Mouse (Mus musculus): ENCODE measurements at regions not wholly inside any gene's neighbourhood (a gene's known extent, or its start where the extent isn't known, plus 50 kb on each side); places are given as distances from the start of the nearest gene placed in this dataset.
A peak's percentile ranks its signal among the peaks of the same experiment; 100 is the strongest.
"Not testable (repeated sequence)": the region's sequence is repeated elsewhere in the genome, so short reads cannot be mapped to it uniquely, and the experiment has no call there.

DNA sequence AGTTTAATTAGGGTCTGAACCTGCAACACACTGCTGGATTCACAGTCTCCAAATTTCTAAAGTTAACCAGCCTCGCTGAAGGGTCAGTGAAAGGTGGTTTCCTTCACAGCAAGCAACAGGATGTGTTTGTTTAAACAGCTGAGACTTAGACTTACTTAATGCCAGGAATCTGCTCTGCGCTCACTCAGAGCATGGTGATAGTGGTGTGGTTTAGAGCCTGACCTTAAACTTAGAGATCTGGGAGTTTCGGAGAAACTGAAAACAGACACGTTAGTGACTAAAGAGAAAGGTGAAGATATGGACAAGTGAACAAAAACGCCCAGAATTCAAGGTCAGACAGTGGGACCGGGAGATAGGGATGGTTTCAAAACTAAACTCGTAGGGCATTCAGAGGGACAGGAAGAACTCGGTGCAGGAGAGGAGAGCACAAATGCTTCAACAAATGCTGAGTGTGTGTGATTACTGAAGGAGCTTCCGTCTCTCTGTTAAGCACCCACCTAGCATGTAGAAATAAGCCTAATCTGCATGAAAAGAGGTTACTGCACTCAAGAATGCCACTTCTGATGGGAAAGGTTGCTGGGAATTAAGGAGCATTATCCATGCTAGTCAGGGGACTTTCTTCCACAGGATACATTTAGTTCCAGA, 97.2 kb upstream of the Ifngr1 start:
- peak; percentile 35 to 59 for DNase-seq

DNA sequence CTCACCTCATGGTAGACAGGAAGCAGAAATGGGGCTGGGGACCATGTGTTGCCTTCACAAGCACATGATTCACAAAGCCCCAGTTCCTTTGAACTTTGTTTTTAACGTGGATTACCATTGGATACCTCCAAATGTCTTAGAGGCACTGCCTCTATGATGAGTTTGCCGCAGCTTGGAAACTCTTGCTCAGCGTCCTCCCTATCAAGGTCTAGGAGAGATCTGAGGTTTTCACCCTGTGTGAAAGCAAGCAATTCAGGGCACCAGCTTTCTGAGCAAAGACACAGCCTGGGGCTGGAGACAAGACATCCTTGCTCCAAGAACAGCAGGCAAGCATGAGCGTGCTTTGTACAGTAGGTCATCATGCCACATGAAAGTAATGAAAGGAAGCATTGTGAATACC, 93.6 kb upstream of the Ifngr1 start:
- DNase-seq: no peak

DNA sequence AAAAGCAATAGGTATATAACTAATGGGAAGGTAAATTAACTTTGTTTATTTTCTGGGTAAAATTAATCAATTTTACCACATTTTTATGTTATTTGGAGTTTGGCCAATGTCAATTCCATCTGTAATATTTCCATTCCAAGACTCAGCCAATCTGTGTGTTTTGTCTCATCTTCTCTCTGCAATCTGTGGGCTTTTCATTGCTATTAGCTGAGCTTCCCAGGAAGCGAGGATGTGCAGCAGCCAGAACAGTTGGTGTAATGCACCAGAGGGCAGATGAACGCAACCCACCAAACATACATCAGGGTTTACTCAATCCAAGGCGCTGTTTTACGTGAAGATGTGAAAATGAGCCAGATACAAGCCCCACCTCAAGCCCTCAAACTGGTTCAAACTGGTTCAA, 88.9 kb upstream of the Ifngr1 start:
- DNase-seq: no peak

DNA sequence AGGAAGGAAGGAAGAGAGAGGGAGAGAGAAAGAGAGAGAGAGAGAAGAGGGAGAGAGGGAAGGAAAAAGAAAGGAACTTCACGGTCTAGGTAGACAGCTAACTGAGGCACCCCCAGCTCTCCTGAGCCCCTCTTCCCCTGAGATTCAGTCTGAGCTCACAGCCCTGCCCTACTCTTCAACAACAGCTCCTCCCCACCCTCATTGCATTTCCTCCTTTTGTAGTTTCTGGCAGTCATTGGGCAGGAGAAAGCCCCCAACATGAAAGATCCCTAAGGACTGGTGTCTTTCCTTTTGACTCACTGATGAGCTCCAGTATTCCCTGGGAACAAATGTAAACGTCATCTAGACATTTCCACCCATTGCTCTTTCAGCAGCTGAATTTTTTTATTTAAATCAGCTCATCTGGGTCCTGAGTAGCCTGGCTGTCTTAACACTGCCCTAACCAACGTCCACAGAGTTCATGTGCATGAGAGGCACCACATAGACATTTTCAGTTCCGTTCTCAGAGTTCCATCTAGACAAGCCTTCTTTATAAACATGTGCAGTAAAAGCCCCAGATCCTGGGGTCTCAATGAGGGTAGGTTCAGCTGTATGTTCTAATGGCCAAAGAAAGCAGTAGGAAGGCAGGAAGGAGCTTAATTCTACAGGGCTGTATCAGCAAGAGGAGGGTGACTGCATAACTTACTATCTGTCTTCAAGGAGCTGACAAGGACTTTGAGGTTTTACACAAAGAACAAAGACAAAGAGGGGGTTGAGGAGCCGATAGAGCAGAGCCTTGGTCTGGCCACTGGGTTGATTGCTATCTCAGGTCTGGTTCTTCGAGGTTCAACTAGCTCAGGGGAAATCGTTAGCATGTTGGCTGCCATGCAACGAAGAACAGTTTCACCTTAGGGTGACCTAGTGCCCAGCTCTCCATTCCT, 87.6 kb upstream of the Ifngr1 start:
- DNase-seq: no peak

DNA sequence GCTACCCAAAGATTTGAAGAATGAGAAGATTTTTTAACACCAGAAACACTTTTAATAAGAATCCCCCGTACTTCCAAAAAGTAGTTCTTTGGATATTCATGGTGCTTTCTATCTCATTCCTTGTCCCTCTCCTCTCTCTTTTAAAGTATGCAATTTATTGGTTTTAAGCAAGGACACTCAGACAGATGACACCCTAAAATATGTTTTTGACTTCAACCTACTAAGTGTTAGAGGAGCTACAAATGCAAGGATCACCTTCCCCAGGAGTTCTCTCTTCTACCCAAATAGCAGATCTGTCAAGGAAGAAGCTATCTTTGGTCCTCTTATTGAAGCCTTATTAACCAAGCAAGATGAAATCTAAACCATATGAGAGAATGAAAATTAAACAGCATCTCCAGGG, 86.6 kb upstream of the Ifngr1 start:
- DNase-seq: no peak

- DNase-seq: peak; percentile 23 to 54
Observed at GRCm38 (mm10) chr10:19505979-19506378, 85.8 kb upstream of the Ifngr1 start.

DNA sequence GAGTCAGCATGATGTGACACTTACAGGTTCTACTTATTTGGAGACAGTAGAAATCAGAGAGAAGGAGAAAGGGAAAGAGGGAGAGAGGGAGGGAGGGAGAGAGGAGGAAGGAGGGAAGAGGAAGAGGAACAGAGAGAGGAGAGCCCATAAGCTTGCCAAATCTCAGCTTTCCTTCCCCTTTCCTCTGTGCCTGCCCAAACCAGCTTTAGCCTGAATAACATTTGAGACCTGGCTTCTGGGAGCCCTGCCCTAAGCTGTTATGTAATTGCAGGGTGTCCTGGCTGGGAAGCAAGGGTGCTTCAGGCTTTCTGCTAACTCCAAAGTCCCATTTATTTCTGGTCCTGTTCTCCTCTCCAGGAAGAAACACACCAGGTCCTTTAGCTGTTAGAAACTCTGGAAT, 85.3 kb upstream of the Ifngr1 start:
- DNase-seq: peak; percentile 47 to 55

DNA sequence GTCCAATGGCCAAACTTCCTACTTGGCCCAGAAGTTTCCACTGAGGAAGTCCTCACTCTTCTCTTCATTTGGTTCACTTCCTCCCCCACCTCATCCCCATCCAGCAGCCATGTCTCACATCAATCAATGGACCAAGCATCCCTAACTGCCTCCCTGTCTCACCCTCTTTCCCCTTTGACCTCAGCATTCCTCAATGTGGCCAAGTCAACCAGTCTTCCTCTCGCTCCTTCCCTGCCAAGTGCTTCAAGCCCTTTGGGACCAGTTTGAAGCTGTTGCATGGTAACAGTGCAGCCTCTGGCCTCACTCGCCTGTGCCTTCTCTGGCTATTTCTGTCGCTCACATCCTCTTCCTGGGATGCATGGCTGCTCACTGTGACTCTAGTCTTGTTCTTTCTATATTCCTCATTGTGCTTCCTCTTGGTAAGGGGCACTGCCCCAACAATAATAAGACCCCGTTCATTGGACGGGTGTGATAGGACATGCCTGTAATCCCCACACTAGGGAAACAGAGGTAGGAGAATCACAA, 83.5 kb upstream of the Ifngr1 start:
- DNase-seq: peak; percentile 29 to 35

- DNase-seq: no peak
Observed at GRCm38 (mm10) chr10:19510047-19510446, 81.7 kb upstream of the Ifngr1 start.

GRCm38 (mm10) chr10:19514366-19514765, 77.4 kb upstream of the Ifngr1 start:
- not testable (repeated sequence) for DNase-seq

DNA sequence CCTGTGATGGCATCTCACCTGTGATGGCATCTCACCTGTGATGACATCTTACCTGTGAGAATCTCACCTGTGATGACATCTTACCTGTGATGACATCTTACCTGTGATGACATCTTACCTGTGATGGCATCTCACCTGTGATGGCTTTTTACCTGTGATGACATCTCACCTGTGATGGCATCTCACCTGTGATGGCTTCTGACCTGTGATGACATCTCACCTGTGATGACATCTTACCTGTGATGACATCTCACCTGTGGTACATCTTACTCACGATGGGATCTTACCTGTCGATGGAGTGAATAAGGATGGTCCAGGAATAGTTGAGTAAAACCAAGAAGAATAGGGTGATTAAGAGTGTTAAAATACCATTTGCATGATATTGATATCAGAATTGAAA, 76.9 kb upstream of the Ifngr1 start:
- DNase-seq: no peak

DNA sequence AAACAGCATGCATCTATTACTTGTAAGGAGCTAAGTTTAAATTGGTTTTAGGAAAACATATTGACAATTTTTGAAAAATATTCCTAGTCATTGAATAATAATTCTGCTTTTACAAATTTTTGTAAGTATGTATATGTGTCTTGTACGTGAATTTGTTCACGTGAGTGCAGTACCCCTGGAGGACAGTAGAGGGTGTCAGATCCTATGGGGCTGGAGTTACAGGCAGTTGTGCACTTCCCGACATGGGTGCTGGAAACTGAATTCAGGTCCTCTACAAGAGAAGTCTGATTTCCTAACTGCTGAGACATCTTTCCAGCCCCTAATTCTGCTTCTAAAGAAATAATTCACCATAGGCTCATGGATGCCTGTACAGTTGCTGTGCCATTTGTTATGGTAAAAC, 75.7 kb upstream of the Ifngr1 start:
- no peak for DNase-seq

DNA sequence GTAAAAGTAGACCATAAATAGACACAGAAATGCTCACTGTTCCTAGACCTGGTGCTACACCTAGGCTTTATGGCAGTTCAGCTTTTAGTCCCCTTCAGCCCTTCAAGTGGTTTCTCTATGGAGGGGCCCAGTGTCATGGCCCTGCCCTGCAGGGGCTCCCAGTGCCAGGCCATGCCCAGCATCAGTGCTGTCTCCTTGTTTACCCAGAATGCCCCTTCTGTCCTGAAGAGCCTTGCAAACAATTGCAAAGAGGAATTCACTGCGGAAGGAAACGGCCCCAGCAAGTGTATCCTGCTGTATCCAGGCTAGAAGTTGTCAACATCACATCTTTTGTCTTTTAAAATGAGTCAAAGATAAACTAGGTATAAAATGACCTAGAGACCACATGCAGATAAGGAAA, 74.7 kb upstream of the Ifngr1 start:
- DNase-seq: no peak

GRCm38 (mm10) chr10:19518763-19519162, 73.0 kb upstream of the Ifngr1 start:
- DNase-seq: peak in 1 of 2 experiments; percentile 65

GRCm38 (mm10) chr10:19522198-19522597, 69.6 kb upstream of the Ifngr1 start:
- DNase-seq: peak; percentile 21 to 36

- no peak for DNase-seq
Observed at GRCm38 (mm10) chr10:19525939-19526338, 65.8 kb upstream of the Ifngr1 start.

GRCm38 (mm10) chr10:19526353-19526752, 65.4 kb upstream of the Ifngr1 start:
- no peak for DNase-seq

DNA sequence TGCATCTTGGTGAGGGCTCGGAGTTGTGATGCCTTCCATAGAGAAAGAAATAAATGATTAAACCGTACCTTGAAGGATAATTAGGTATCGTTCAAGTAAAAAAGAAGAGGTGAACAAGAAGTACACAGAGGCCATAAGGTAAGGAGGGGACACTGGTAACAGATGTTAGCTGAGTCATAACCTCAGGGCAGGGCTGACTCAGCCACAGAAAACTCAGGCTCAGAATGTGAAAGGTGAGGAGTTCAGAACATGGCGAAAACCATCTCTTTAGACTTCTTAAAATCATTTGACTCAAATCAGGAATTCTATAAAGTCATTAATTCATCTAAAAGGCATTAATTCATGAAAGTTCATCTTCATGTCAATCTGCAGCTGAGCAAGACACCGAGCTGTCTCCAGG, 62.1 kb upstream of the Ifngr1 start:
- no peak for DNase-seq

- no peak for DNase-seq
Observed at GRCm38 (mm10) chr10:19530056-19530455, 61.7 kb upstream of the Ifngr1 start.

DNA sequence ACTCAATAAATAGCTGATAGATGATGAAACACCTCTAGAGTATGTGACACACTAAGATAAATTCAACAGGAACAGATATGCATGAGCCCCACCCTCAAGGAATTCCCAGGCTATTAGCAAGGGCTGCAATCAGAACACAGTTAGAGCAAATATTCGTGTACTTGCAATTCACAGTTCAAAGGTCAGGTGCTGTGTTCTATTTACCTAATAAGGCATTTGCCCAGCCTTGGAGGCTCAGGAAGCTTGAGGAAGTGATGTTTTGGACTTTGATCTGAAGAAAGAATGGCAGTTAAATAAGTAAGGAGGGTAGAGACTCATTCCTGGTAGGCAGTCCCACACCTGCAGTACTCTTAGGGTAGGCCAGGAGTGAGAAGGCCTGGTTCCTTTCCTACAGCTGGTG, 60.3 kb upstream of the Ifngr1 start:
- DNase-seq: no peak

DNA sequence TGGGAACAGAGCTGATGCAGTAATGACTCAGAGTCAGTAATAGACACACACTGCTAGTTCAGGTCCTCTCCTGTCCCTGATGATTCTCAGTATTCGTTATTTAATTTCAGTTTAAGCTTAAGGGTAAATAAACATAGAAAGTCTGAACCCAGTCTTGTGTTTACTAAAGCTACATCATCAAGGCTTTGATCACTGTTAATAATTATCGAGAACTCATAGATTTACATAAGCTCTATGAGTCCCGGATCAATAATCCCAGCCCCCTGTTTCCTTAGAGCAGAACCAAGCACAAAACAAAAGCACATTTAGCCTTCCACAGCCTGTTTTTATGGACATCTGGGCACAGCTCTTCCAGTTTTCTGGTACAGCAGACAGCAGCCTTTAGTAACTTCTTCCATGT, 59.0 kb upstream of the Ifngr1 start:
- no peak for DNase-seq

- no peak for DNase-seq
Observed at GRCm38 (mm10) chr10:19533846-19534245, 57.9 kb upstream of the Ifngr1 start.

Measured in heart, adult 18-20 months (tissue).